Mouse (Mus musculus) heart, embryonic 16.5 days (tissue): ENCODE data around the gene Hist2h2aa2. TPM values are rescaled to one million over a fixed set of nuclear protein-coding genes. Genes with fewer than 3 reads are reported as not detected.
A peak's percentile ranks its signal among the peaks of the same experiment; 100 is the strongest.

Experiments used
- ATAC-seq: fragments of 200-750 bp; cut with Nextera tagmentation; replicated peaks from 2 replicates; pipeline ENCODE4 v1.8.0; 2017; ENCODE audit warnings: moderate number of reproducible peaks; ENCODE audit not compliant: insufficient read depth, low FRiP score; ENCODE audit errors: extremely low read depth
- H3K27ac ChIP-seq: fragments of 300-500 bp; sonication (generic); 2 replicates; pipeline ENCODE4 v1.5.1; 2014; ENCODE audit warnings: mild to moderate bottlenecking, low read length, control low read depth, moderate library complexity
- H3K27me3 ChIP-seq: fragments of 300-500 bp; sonication (generic); 2 replicates; pipeline ENCODE4 v1.6.1; 2014; ENCODE audit warnings: low read length, mixed read lengths; ENCODE audit not compliant: control insufficient read depth, insufficient read depth
- H3K36me3 ChIP-seq: fragments of 300-500 bp; sonication (generic); 2 replicates; pipeline ENCODE4 v1.6.1; 2014; ENCODE audit not compliant: control insufficient read depth, insufficient read depth
- H3K4me1 ChIP-seq: fragments of 300-500 bp; sonication (generic); 2 replicates; pipeline ENCODE4 v1.6.1; 2014; ENCODE audit warnings: low read length, mixed read lengths; ENCODE audit not compliant: control insufficient read depth, insufficient read depth
- H3K4me2 ChIP-seq: fragments of 300-500 bp; sonication (generic); 2 replicates; pipeline ENCODE4 v1.6.1; 2014; ENCODE audit warnings: low read depth, mild to moderate bottlenecking, control low read depth, low read length
- H3K4me3 ChIP-seq: fragments of 300-500 bp; sonication (generic); 2 replicates; pipeline ENCODE4 v1.5.1; 2014; ENCODE audit warnings: mild to moderate bottlenecking, control low read depth, low read length
- H3K9ac ChIP-seq: fragments of 300-500 bp; sonication (generic); 2 replicates; pipeline ENCODE4 v1.6.1; 2014; ENCODE audit warnings: low read length, control low read depth
- H3K9me3 ChIP-seq: fragments of 300-500 bp; sonication (generic); replicated peaks from 2 replicates; pipeline ENCODE4 v1.6.1; 2016; ENCODE audit warnings: low read length; ENCODE audit not compliant: control insufficient read depth
- WGBS: fragments of 180-500 bp; shearing (Covaris S2); extraction: QIAGEN DNeasy Blood & Tissue Kit; methylation state at CpG from one replicate; pipeline ENCODE4 v1.1.7; 2014; 5-methylcytosine and 5-hydroxymethylcytosine counted together
- polyA plus RNA-seq: library from polyadenylated mRNA; unstranded; fragments of >200 nt; fragmentation: Nextera tagmentation; extraction: Ambion mirVana; gene quantifications from 2 replicates; pipeline ENCODE4 v1.2.1, GENCODE M21; 2015

Gene Hist2h2aa2
- polyA plus RNA-seq, 1 experiment from 2014 or later: 41.1 TPM

- H3K4me2 ChIP-seq: peak within 1 kb of the TSS; percentile 91
- peak within 1 kb of the TSS; percentile 87 for H3K9ac ChIP-seq
- no peaks in the 10 kb centered on the region for H3K9me3 ChIP-seq
- no peaks in the 10 kb centered on the region for H3K36me3 ChIP-seq
- H3K27ac ChIP-seq: peak within 1 kb of the TSS; percentile 98
- H3K27me3 ChIP-seq: no peaks in the 10 kb centered on the region; the same call in 1 of the 2 replicates
- peaks cover 17% of the 10 kb centered on the region for H3K4me1 ChIP-seq
- peak; percentile 85 for ATAC-seq
- WGBS: under 1% methylated on average over 40 of the region's 40 CpGs
- peak within 1 kb of the TSS; percentile 71 for H3K4me3 ChIP-seq
These were observed 23.0 kb upstream of the Hist2h2aa2 start, which contains the start of gene Hist2h4 for GRCm38 (mm10) chr3:96262979-96263550. Hist2h4 (minus strand) TSS chr3:96263311.

GRCm38 (mm10) chr3:96262216-96262875, 22.3 kb upstream of the Hist2h2aa2 start:
- under 1% methylated on average over 19 of the region's 19 CpGs for WGBS
- Histone ChIP-seq H3K4me2 (peak overlapping the region; percentile 91), H3K9ac (peak overlapping the region; percentile 87), H3K27ac (peak overlapping the region; percentile 98), H3K4me1 (peaks cover 17% of the 10 kb centered on the region), H3K4me3 (peak overlapping the region; percentile 71), H3K9me3 (no peaks in the 10 kb centered on the region), H3K27me3 (no peaks in the 10 kb centered on the region; the same call in 1 of the 2 replicates), H3K36me3 (no peaks in the 10 kb centered on the region)
- peak; percentile 84 for ATAC-seq

DNA sequence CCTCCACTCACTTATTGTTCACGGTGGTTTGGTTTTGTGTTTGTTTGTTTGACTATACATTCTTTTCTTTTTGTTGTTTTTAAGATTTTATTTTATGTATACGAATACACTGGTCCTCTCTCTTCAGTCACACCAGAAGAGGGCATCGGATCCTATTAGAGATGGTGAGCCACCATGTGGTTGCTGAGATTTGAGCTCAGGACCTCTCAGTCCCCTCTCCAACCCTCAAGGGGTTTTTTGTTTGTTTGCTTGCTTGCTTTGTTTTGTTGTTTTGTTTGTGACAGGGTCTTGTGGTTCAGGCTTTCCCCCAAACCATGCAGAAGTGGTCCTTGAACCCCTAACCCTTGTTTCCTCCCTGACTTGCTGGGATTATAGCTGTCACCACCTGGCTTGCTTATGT, 21.5 kb upstream of the Hist2h2aa2 start:
- no peak for ATAC-seq
- Histone ChIP-seq H3K36me3 (no peaks in the 10 kb centered on the region), H3K27ac (peak overlapping the region; percentile 98), H3K9me3 (no peaks in the 10 kb centered on the region), H3K4me3 (peak overlapping the region; percentile 71), H3K9ac (peak overlapping the region; percentile 87), H3K4me2 (peak overlapping the region; percentile 91), H3K27me3 (no peaks in the 10 kb centered on the region; the same call in 1 of the 2 replicates), H3K4me1 (peaks cover 17% of the 10 kb centered on the region)
- 55% methylated on average over 3 of the region's 3 CpGs for WGBS

DNA sequence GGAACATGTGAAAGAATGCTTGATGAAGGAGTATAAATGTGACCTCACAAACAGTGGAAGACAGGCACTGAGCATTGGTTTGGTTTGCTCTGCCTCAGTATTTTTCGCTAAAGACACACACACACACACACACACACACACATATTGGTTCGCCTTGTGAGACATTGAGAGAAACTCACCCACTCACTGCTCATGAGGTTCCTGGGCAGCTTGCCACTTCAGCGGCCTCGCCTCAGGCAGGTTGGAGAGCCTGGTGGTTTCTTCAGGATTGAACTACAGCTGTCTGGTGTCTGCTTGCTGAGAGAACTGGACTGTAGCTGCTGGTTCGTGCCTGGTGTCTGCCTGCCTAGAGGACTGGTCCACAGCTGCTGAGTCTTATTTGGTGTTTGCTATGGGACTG, 20.1 kb upstream of the Hist2h2aa2 start:
- Histone ChIP-seq H3K4me3 (no peak overlapping the region), H3K27me3 (no peaks in the 10 kb centered on the region; the same call in 1 of the 2 replicates), H3K4me2 (no peak overlapping the region), H3K27ac (no peak overlapping the region), H3K9me3 (no peaks in the 10 kb centered on the region), H3K4me1 (peaks cover 17% of the 10 kb centered on the region), H3K9ac (no peak overlapping the region), H3K36me3 (no peaks in the 10 kb centered on the region)
- 83% methylated on average over 5 of the region's 5 CpGs for WGBS
- no peak for ATAC-seq

DNA sequence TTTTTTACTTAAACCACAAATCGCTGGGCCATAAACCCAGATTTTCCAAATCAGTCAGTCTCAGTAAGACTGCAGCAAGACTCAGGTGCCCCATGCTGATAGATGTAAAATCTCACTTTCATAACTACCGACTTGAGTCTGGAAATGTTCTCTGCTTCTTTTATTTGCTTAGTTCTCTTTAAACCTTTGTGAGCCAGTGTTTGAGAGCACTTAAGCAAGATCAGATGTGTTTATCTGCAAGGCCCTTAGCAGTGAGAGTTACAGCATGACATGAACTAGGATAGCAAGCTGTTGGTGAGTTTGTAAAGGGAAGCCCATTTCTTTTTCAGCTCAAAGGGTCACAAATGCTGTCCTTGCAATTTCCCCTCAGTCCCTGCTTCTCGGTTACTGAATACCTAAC, 17.1 kb upstream of the Hist2h2aa2 start:
- no peak for ATAC-seq
- no peak overlapping the region for H3K4me2 ChIP-seq
- H3K9me3 ChIP-seq: no peaks in the 10 kb centered on the region
- 59% methylated on average over 3 of the region's 3 CpGs for WGBS
- H3K4me3 ChIP-seq: no peak overlapping the region
- H3K9ac ChIP-seq: no peak overlapping the region
- H3K36me3 ChIP-seq: no peaks in the 10 kb centered on the region
- H3K27me3 ChIP-seq: no peaks in the 10 kb centered on the region; the same call in 1 of the 2 replicates
- peaks cover 6% of the 10 kb centered on the region for H3K4me1 ChIP-seq
- no peak overlapping the region for H3K27ac ChIP-seq

DNA sequence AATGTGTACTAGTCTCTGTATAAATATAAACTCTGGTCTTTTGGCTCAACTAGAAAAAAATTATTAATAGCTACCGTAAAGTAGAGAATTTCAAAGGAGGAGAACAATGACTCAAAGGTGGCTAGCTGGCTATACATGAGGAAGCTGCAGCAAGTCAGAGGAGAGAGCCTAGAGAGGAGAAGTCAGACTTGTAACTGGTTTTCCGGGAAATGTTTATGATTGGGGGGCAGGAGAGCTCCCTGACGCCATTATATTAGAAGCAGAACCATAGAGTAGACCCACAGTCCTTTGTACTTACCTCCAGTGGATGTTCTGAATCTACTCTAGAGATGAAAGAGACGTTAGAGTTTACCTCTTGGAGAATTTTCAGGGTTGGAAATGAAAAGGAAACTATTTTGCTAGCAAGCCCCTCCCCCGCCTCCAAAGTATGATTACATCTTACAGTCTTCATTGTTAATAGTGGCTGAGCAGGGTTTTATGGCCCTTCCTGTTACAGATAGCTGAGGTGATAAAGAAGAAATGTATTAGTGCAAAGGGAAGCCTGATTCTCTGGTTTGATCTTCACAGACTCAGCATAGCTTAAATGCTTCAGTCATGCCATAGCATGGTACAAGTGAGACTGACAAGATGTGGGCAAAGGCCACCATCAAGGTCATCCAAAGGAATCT, 16.0 kb upstream of the Hist2h2aa2 start:
- no peak overlapping the region for H3K4me3 ChIP-seq
- H3K9me3 ChIP-seq: no peaks in the 10 kb centered on the region
- 75% methylated on average over 5 of the region's 5 CpGs for WGBS
- no peaks in the 10 kb centered on the region for H3K4me1 ChIP-seq
- H3K27ac ChIP-seq: no peak overlapping the region
- no peaks in the 10 kb centered on the region for H3K36me3 ChIP-seq
- no peak overlapping the region for H3K4me2 ChIP-seq
- ATAC-seq: no peak
- no peaks in the 10 kb centered on the region; the same call in 1 of the 2 replicates for H3K27me3 ChIP-seq
- no peak overlapping the region for H3K9ac ChIP-seq

DNA sequence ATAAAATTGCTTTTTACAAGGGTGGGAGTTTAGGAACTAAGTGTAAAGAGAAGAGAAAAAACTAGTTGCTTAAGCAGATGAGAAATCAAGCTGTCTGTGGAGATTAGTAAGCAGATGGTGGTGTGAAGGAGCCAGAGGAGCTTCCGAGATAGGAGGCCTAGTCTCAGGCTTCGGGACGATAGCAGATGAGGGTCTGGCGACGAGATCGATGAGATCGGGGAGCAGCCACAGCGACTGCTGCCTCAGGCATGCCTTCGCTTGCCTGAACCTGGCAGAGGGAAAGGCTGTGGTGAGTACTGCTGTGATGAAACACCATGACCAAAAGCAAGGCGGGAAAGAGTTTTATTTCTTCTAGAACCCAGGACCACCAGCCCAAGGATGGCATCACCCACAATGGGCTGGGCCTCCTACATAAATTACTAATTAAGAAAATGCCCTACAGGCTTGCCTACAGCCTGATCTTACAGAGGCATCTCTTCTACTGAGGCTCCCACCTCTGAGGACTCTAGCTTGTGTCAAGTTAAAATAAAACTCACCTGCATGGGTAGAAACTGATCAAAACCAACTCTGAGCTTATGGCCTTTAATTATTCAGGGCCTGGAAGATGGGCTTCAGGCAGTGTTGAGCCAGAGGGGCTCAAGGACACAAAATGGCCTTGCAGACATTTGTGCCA, 14.7 kb upstream of the Hist2h2aa2 start:
- Histone ChIP-seq H3K4me1 (peaks cover 2% of the 10 kb centered on the region; the same call in 1 of the 2 replicates), H3K4me3 (no peak overlapping the region), H3K36me3 (no peaks in the 10 kb centered on the region), H3K27me3 (no peaks in the 10 kb centered on the region), H3K9me3 (no peaks in the 10 kb centered on the region), H3K4me2 (no peak overlapping the region), H3K27ac (no peak overlapping the region), H3K9ac (0 out of 2 replicates have a peak overlapping the region, but pooled peaks have one; percentile 37)
- no peak; the same call in 1 of the 2 replicates for ATAC-seq
- WGBS: 31% methylated on average over 10 of the region's 10 CpGs

DNA sequence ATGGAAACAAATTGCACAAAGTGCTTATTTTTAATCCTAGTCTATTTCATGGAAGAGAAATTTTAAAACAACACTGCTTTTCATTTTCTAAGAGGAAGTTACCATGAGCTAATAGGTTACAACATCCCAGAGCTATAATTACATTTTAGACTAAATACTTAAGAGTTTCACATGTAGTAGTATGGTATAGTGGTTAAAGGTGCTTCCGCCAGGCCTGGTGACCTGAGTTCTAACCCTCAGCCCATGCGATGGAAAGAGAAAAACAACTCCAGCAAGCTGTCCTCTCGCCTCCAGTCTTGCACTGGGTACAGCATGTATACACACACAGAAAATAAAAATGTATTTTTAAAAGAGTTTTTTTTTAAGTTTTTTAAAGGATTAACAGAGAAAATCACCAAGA, 11.7 kb upstream of the Hist2h2aa2 start:
- 84% methylated on average over 3 of the region's 3 CpGs for WGBS
- no peak overlapping the region for H3K9ac ChIP-seq

More for the DNA sequence above, 11.7 kb upstream of the Hist2h2aa2 start:
- Histone ChIP-seq H3K27me3 (no peaks in the 10 kb centered on the region), H3K36me3 (no peaks in the 10 kb centered on the region), H3K27ac (no peak overlapping the region), H3K4me2 (no peak overlapping the region), H3K4me3 (no peak overlapping the region), H3K9me3 (no peaks in the 10 kb centered on the region), H3K4me1 (peaks cover 13% of the 10 kb centered on the region)
- no peak for ATAC-seq
